Mouse (Mus musculus): Measurements from ENCODE around the gene Rnaset2a.
"Not testable (repeated sequence)": the region's sequence is repeated elsewhere in the genome, so short reads cannot be mapped to it uniquely, and the experiment has no call there.

Rnaset2a gene

GRCm38 (mm10) chr17:8147439-8148316, at the start of gene Rnaset2a, which contains the start of gene Gm49673:
Gene Rnaset2a (minus strand): TSS chr17:8148097.
Gene Gm49673 (minus strand): TSS chr17:8147788.
- in situ Hi-C loops (cut with MboI, MseI) = loop anchor here (5.0 kb wide), 1 partner anchor 1165 kb away; no protein-coding TSS in a partner anchor

- in situ Hi-C loops (cut with MboI, MseI) = loop anchor here (5.0 kb wide), 1 partner anchor 105 kb away; no protein-coding TSS in a partner anchor
These were observed 49.8 kb upstream of the Rnaset2a start for GRCm38 (mm10) chr17:8197652-8198051.

GRCm38 (mm10) chr17:8195685-8196376, 47.9 kb upstream of the Rnaset2a start:
- in situ Hi-C loops (cut with MboI, MseI) = loop anchor here (5.0 kb wide), 1 partner anchor 106 kb away; no protein-coding TSS in a partner anchor

- in situ Hi-C loops (cut with MboI, MseI) = no loop called here
These were observed 45.8 kb upstream of the Rnaset2a start for GRCm38 (mm10) chr17:8193678-8194077.

- in situ Hi-C loops (cut with MboI, MseI) = no loop called here
These were observed 36.3 kb upstream of the Rnaset2a start for GRCm38 (mm10) chr17:8184217-8184616.

- in situ Hi-C loops (cut with MboI, MseI) = no loop called here
These were observed 35.9 kb upstream of the Rnaset2a start for GRCm38 (mm10) chr17:8183815-8184214.

- in situ Hi-C loops (cut with MboI, MseI) = no loop called here
These were observed 29.2 kb upstream of the Rnaset2a start for GRCm38 (mm10) chr17:8177090-8177489.

- in situ Hi-C loops (cut with MboI, MseI) = no loop called here
These were observed 23.2 kb upstream of the Rnaset2a start for GRCm38 (mm10) chr17:8171081-8171480.

GRCm38 (mm10) chr17:8170331-8170730, 22.4 kb upstream of the Rnaset2a start:
- in situ Hi-C loops (cut with MboI, MseI) = no loop called here

GRCm38 (mm10) chr17:8167436-8167835, 19.5 kb upstream of the Rnaset2a start:
- in situ Hi-C loops (cut with MboI, MseI) = not testable (repeated sequence)

GRCm38 (mm10) chr17:8166454-8166853, 18.6 kb upstream of the Rnaset2a start:
- in situ Hi-C loops (cut with MboI, MseI) = not testable (repeated sequence)

- in situ Hi-C loops (cut with MboI, MseI) = not testable (repeated sequence)
These were observed 18.1 kb upstream of the Rnaset2a start for GRCm38 (mm10) chr17:8165977-8166376.

- in situ Hi-C loops (cut with MboI, MseI) = not testable (repeated sequence)
These were observed 17.7 kb upstream of the Rnaset2a start for GRCm38 (mm10) chr17:8165608-8165945.

- in situ Hi-C loops (cut with MboI, MseI) = loop anchor here (5.0 kb wide), 1 partner anchor 1203 kb away; the partner anchor contains the start of gene Tagap1
These were observed 17.1 kb upstream of the Rnaset2a start, which contains the start of gene Fgfr1op for GRCm38 (mm10) chr17:8164701-8165607. Gene Fgfr1op (plus strand): TSS chr17:8165501.

- in situ Hi-C loops (cut with MboI, MseI) = loop anchor here (5.0 kb wide), 1 partner anchor 1199 kb away; the partner anchor contains the start of gene Tagap1
These were observed 13.1 kb upstream of the Rnaset2a start for GRCm38 (mm10) chr17:8160969-8161368.

GRCm38 (mm10) chr17:8158627-8159026, 10.7 kb upstream of the Rnaset2a start:
- in situ Hi-C loops (cut with MboI, MseI) = not testable (repeated sequence)

GRCm38 (mm10) chr17:8155982-8156381, 8.1 kb upstream of the Rnaset2a start:
- in situ Hi-C loops (cut with MboI, MseI) = not testable (repeated sequence)

- in situ Hi-C loops (cut with MboI, MseI) = not testable (repeated sequence)
These were observed 7.1 kb upstream of the Rnaset2a start for GRCm38 (mm10) chr17:8155010-8155409.

- in situ Hi-C loops (cut with MboI, MseI) = loop anchor here (5.0 kb wide), 1 partner anchor 1165 kb away; no protein-coding TSS in a partner anchor
These were observed 966 bp downstream of the Rnaset2a start for GRCm38 (mm10) chr17:8146931-8147330.

- in situ Hi-C loops (cut with MboI, MseI) = not testable (repeated sequence)
These were observed 3.9 kb downstream of the Rnaset2a start for GRCm38 (mm10) chr17:8143802-8144673.

All from regulatory T cell (primary cell).